Mouse (Mus musculus) liver, embryonic 16.5 days (tissue): Measurements from ENCODE around the gene Ppp1r11. TPM values are rescaled to one million over a fixed set of nuclear protein-coding genes. Genes with fewer than 3 reads are reported as not detected.

Experiments used
- polyA plus RNA-seq: library from polyadenylated mRNA; unstranded; fragments of >200 nt; fragmentation: Nextera tagmentation; extraction: Ambion mirVana; gene quantifications from 2 replicates; pipeline ENCODE4 v1.2.1, GENCODE M21; 2015

Ppp1r11 gene
- polyA plus RNA-seq, 1 experiment from 2014 or later: 23.9 TPM

Other genes starting within 250 kb of the Ppp1r11 start
- not detected in 2 replicates for gene H2-M10.5, start 178.8 kb downstream of the Ppp1r11 start, polyA plus RNA-seq
- gene H2-M10.6, start 139.6 kb downstream of the Ppp1r11 start, polyA plus RNA-seq: not detected in 2 replicates
- gene Trim26, start 114.6 kb downstream of the Ppp1r11 start, polyA plus RNA-seq: 15.8 and 16.7 TPM in 2 replicates
- 0.55 and 0.61 TPM in 2 replicates for gene Trim15, start 84.5 kb downstream of the Ppp1r11 start, polyA plus RNA-seq
- gene Trim10, start 82.2 kb downstream of the Ppp1r11 start, polyA plus RNA-seq: 285 and 295 TPM in 2 replicates
- not detected in 2 replicates for gene Trim40, start 61.6 kb downstream of the Ppp1r11 start, polyA plus RNA-seq
- gene Trim31, start 53.6 kb downstream of the Ppp1r11 start, polyA plus RNA-seq: 0.27 TPM in 1 of 2 replicates, not detected in the other
- 0.08 TPM in 1 of 2 replicates, not detected in the other for gene Rnf39, start 8.8 kb downstream of the Ppp1r11 start, polyA plus RNA-seq
- 20.9 and 21.3 TPM in 2 replicates for gene Znrd1, start 6.8 kb upstream of the Ppp1r11 start, polyA plus RNA-seq
- 2.5 and 3.0 TPM in 2 replicates for gene Znrd1as, start 6.9 kb upstream of the Ppp1r11 start, polyA plus RNA-seq
- gene 2410137M14Rik, start 29.5 kb upstream of the Ppp1r11 start, polyA plus RNA-seq: not detected in 2 replicates
- not detected in 2 replicates for gene H2-M5, start 37.8 kb upstream of the Ppp1r11 start, polyA plus RNA-seq
- 2.9 and 3.4 TPM in 2 replicates for gene Zfp57, start 49.4 kb upstream of the Ppp1r11 start, polyA plus RNA-seq
- not detected in 2 replicates for gene Mog, start 71.7 kb upstream of the Ppp1r11 start, polyA plus RNA-seq
- 0.46 and 1.0 TPM in 2 replicates for gene Gabbr1, start 94.2 kb upstream of the Ppp1r11 start, polyA plus RNA-seq
- gene Olfr90, start 136.8 kb upstream of the Ppp1r11 start, polyA plus RNA-seq: not detected in 2 replicates
- not detected in 2 replicates for gene Olfr91, start 146.5 kb upstream of the Ppp1r11 start, polyA plus RNA-seq
- gene Olfr92, start 168.3 kb upstream of the Ppp1r11 start, polyA plus RNA-seq: not detected in 2 replicates
- gene Olfr93, start 209.8 kb upstream of the Ppp1r11 start, polyA plus RNA-seq: not detected in 2 replicates
- not detected in 2 replicates for gene Ubd, start 242.2 kb upstream of the Ppp1r11 start, polyA plus RNA-seq
- not detected in 2 replicates for gene Olfr94, start 249.3 kb upstream of the Ppp1r11 start, polyA plus RNA-seq